Mouse (Mus musculus) kidney, adult 11 months (tissue): ENCODE results near the gene Arnt2.
A peak's percentile ranks its signal among the peaks of the same experiment; 100 is the strongest.

Experiments
- DNase-seq: peaks from one replicate; pipeline ENCODE4 v3.0.0; 2022

Gene Arnt2

DNA sequence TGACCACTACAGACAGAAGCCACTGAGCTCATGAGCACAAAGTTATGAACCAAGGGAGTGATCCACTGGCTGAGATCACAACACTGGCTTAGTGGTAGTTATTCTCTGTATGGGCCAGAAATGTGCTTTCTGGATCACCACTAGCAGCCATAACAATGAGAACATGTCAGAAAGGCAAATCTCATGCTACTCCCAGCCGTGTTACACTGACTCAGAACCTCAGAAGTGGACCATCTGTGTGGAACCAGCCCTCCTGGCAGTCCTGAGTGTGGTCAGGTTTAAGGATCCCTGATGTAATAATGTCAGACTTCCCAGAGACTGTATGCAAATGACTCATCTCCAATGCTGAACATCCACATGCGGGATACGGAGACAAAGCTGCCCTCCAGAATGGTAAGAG lies 13.4 kb downstream of the Arnt2 start:
- no peak for DNase-seq

DNA sequence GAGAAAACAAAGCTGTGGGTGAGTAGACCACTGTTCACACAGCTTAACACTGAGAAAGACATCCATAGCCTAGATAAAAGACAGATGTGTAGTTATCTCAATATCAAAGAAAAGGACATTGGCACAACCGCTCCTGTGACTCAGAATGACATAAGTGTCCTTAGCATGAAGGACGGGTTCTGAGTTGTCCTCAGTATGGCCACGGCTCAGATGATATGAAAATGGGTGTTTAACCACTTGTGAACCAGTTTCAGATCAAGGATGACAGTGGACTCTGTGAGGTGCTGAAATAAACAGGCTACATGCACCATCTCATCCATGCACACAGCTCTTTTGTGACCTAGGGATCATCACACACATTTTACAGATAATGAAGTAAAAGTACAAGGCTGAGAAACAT lies 22.1 kb downstream of the Arnt2 start:
- no peak for DNase-seq

DNA sequence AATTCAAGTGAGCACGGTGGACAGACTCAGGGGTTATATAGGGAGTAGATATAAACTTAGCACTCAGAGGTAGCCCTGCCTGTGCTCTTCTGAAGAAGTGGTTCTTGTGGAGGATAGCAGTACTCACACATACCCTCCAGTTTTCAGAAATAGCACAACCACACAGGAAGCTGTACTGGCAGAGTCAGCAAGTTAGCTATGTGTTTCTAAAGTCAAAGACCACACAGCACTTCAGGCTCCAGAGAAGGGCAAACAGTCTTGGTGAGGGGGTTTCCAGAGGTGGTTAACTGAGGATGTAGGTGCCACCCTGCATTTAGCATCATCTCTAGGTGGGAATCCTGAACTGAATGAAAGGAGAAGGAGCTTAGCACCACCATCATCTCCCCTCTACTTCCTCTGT lies 23.5 kb downstream of the Arnt2 start:
- no peak for DNase-seq

DNA sequence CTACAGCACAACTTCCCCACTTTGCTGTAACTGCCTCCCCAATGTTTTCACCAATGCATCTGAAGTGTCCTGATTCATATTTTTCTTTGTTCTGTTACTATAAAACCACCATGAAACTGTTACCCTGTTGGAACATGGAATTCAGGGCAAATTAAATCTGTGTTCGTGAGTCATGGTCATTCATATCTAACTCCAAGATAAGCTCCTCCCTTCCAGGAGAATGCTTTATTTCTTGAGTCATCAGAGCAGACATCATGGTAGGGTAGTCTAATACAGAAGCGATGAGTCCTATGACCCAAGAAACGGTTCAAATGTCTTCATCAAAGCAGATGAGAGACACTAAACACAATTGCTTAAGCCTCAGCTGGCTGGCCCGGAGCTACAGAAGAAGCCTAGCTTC lies 25.2 kb downstream of the Arnt2 start:
- no peak for DNase-seq

DNA sequence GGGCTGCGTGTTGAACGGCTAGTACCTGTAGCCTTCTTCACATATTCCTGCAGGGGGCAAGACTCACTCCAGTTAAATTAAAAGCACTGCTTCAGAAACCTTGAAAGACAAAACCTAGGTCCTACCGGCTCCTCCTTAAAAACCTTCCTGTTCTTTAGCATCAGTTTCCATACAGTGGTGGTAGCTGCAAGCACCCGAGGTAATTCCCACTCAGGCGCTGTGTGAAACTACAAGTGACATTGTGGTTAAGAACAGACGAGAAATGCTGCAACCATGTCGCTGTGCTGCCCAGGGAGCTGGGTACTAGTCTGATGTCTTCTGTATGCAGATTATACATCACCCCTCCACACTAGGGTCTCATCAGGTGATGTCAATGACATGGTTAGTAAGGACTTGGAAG lies 25.9 kb downstream of the Arnt2 start:
- no peak for DNase-seq

DNA sequence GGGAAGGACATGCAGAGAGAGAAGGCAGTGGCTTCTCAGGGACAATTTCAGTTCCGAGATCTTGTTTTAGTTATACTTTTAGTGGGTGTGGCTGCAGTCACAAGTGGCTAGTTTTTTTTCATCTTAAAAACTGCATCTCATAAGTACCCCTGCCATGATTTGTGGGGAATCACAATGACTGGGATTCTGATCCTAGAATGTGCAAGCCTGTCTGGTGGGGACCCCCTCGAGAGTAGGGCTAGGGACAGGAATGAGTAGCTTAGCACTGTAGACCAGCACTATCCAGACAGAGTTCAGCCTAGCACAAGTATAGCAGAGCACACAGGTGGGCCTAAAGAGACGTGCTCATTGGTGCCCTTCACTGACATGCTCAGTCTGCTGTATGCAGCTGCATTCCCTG lies 27.6 kb downstream of the Arnt2 start:
- no peak for DNase-seq

DNA sequence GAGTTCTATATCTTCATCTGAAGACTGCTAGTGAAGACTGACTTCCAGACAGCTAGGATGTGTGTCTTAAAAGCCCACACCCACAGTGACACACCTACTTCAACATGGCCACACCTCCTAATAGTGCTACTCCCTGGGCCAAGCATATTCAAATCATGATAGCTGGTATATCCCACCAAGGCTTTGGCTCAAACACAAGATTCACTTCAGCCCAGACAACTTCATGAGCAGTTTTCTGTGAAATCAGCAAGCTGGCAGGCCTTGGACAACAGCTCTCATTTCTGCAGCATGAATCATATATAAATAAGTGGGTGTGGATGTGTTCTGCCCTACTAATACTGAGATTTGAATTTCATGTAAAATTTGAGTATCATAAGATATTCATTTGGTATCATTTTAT lies 29.2 kb downstream of the Arnt2 start:
- no peak for DNase-seq

DNA sequence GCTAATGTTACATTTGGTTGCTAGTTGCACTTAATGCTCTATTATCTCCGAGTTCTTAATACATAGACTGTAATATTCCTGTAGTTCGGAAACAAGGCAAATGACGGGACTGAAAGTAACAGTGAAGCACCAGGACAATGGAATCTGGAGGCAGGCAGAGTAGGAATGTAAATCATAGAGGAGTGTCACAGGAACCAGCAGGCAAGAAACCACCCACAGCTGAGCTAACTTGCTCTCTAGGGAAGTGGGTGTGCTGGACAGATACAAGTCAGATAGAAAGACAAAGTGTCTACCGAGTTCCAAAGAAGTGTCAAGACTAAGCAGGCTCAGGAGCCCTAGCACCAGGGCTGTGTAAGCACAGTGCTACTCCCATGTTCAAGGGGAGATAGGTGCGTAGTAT lies 32.6 kb downstream of the Arnt2 start:
- no peak for DNase-seq

DNA sequence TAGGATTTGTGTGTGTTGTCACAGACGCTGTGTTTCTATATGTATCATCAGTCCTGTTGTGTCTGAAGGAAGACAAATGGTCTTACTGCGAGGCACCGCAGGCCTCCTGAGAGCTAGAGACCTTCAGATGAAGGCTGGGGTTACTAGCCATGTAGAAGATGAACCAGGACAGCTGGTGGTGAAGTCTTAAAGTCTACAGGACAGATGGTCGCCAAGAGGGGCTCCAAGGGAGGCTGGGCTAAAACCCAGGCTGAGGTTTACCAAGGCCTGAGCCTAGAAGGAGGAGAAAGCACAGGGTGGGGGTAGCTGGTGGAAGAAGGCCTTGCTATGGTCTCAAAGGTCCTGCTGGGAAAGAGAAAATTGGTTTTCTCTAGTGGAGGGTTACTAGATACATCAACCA lies 36.3 kb downstream of the Arnt2 start:
- no peak for DNase-seq

DNA sequence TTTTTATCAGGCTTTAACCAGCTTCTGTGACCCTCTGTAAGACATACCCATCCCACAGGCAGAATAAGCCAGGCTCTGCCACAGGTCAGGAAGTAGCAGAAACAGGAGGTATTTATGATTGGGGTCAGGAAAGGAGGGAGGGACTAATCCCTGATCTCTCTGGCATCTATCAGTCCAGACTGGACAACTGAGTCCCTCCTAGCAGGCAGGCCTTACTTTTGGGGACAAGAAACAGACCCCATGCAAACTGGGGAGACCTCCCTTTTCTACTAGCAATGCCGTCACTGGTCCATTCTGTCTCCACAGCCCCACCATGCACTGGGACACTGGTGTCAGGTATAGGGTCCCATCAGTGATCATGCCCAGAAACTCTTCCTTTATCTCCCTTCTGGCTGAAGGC lies 37.1 kb downstream of the Arnt2 start:
- DNase-seq = no peak

DNA sequence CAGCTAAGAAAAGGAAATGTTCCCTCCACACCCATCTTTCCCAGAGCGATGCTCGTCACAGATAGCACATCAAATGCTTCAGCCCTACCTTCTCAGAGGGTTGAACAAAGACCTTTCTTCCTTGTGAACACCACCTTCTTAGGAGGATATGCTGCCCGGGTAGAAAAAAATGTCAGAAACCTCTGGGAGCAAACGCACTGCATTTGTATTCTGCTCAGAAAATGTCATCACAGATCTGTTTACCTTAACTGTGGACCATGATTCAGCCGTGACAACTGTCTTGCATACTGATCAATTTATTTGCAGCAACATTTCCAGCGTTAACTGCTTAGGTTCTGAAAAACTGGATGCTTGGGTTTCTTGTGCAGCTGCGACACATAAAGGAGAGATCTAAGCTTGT lies 37.7 kb downstream of the Arnt2 start:
- DNase-seq = no peak

DNA sequence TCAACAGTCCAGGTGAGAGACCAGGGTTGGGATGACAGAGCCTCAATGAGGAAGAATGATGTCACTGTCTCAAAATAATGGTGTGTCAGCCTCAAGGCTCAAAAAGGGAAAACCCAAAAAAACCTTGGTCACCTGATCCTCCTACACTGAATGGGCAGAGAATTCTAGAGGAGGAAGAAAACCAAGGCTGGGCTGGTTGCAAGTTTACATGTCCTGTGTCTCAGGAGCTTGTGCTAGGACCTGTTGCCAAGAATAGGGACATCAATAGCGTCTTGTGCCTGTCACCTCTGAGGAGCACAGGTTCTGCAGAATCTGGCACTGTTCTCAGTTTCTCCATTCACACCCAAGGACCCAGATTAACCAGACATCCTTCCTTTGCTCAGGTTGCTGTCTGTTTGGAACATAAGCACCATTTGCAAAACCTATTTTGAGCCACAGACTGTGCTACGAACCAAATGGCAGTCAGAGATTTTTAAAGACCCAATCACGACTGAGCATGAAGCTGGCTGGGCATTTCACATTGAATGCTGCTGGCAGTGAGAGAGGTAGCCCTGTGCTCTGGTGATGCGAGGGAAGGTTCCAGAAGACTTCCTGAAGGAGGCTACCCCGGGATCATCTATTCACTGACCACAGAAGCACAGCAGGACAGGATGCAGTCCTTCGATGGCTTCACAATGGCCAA lies 38.9 kb downstream of the Arnt2 start:
- no peak for DNase-seq

DNA sequence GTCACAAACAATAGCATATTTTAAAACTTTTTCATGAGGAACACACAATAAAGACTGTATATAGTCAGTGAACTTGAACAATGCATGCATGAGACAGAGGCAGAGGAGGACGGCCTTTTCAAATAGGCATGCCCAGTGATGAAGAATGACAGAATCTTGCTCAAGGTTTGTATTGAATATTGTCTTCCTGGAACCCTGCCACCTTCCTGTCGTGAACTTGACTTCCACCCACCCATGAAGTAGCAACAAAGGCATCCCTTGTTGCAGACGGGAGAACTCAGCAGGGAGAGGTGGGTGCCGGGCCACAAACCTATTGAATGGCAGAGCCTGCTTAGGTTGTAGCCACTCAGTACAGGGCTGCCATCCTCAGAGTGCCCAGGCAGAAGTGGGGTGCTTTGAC lies 43.7 kb downstream of the Arnt2 start:
- DNase-seq = no peak

DNA sequence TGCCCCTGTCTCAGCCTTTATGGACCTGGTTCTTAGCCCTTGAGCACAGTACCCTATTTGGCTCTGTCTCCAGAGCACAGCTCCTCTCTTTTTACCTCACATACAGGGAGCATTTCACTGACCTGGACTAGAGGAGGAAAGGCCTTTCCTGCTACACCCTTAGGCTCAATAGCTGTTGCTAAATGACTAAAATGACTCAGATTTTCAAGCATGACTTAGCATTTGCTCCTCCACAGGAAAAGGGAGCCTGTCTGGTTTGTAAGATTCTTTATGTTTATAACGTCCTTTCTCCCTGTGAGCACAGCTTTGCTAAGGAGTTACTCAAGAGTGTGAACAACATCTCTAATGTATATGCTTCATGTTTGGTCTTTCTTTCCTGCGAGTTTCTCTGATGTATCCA lies 47.3 kb downstream of the Arnt2 start:
- DNase-seq = peak; percentile 14

DNA sequence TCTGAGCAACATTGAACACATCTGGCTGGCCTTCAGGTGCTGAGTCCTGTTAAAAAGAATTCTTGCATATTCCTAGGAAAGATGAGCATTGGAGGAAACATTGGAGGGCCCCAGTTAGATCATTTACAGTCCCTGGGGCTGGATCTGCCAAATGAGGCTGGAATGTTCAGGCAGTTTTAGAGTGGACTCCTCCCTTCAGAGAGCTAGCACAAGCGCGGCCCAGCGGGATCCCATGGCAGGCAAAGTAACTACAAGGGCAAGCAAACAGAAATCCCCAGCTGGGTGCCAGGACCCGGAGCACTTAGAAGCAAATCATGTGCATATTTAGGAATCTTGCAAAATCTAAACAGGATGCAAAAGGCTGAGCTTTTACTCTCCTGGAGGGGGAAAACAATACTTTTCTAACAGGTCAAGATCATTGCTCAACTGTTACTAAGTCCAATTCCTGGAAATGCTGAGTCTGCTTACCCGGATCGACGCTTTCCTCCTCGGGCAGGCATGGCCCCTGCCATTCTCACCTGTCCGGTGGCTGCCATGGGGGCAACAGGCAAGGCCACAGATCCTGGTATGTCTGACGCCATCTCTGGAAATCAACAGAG lies 48.8 kb downstream of the Arnt2 start:
- DNase-seq = peak; percentile 85

DNA sequence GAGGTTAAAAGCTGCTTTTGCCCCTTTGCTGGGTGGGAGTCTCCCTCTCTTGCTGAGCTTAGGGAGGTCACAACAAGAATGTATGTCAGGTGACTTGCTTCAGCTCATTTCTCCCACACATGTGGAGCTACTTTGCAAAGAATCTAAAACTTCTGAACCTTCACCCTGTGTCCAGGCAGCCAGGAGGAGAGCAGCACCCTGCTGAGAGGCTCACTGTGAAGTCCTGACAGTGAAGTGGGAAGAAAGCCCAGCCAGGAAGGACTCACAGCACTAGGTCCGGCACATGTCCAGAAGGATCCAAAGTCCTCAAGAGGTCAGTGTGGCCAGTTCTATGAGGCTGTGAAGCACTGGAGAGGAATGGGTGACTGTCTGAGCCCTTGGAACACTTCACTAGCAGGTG lies 51.5 kb downstream of the Arnt2 start:
- peak; percentile 93 for DNase-seq

DNA sequence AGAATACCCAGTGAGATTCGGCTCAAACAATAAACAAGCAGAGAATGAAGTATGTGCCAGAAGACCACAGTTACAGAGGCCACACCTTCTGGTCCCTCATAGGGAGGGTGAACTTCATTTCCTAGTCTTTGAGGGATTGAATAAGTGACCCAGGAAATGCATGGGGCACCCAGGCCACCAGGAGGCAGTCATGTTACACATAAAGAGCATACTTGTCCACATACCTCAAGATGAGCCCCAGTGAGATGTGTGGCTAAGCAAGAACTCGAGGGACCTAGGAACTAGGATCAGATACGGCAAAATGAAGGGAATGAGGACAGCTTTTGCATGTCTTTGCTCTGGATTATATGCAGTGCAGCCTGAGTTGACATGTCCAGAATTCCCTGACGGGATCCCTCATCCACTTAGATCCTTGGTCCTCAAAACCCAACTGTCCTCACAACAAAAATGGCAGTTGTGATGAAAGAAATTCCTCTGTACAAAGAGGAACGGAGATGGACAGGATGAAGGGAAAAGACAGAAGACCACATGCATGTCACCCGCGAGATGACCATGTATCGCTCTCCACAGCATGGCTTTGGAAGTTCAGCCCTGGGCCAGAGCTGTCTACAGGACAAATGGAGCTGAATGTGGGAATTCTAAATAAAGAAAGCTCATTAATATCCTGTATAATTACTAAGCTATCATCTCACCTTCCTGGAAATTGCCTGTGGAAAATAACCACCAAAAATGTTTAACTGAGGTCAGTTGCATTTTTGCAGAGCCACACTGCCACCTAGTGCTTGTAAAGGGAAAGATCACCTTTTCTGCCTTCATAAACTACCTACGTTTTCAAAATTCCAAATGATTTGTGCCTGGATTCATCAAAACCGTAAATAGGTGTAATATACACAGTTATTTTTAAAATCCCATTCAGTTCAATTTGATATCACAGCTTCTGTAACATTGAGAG lies 54.1 kb downstream of the Arnt2 start:
- DNase-seq = peak; percentile 83

DNA sequence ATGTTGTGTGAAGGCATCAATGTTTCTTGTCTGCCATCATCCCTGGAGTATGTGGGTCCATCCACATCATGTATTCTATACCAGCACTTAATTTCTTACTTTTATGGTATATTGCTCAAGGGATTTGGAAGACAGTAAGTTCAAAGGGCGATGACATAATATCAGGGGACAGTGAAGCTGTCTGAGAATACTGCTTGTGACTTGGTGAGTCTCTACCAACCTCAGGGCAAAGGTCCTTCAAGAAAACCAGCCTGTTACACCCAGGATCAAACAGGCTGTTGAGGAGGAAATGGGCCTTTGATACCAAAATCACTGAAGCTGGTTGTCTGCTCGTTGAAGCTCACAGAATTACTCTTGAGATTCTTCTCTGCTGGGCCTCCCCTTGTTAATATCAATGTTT lies 55.1 kb downstream of the Arnt2 start:
- DNase-seq = no peak

DNA sequence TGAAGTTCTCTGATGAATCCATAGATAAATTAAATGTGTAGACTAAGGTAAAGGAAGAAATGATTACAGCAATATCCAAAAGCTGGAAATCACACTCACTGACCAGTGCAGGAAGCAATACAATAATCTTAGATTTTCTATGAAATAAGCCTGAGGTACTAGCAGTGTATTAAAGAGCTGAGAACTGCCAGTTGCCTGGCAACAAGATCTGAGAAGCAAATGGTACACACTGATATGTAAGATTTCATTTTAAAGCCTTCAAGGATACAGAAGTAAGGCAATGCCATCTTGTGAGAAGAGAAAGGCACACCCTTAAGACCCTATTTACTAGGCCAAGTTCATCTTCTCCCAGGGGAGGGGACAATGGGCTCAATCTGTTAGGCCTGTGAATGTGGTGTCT lies 59.4 kb downstream of the Arnt2 start:
- DNase-seq = no peak

DNA sequence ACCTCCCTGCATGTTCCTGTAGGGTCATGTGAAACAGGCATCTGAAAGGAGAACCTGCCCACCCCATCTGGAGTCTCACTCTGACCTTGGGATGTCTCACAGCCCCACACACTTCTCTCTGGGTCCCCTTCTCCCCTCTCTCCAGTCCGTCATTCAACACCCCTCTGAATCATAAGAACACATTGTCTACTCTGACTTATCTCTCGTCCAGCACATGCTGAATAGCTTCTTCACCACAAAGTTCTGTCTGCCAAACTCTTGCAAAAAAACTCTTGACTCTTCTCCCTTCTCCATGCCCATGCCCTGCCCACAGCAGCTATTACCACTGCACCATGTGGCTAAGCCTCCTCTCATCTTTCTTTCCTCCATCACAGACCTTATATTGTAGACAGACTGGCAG lies 60.0 kb downstream of the Arnt2 start:
- no peak for DNase-seq

DNA sequence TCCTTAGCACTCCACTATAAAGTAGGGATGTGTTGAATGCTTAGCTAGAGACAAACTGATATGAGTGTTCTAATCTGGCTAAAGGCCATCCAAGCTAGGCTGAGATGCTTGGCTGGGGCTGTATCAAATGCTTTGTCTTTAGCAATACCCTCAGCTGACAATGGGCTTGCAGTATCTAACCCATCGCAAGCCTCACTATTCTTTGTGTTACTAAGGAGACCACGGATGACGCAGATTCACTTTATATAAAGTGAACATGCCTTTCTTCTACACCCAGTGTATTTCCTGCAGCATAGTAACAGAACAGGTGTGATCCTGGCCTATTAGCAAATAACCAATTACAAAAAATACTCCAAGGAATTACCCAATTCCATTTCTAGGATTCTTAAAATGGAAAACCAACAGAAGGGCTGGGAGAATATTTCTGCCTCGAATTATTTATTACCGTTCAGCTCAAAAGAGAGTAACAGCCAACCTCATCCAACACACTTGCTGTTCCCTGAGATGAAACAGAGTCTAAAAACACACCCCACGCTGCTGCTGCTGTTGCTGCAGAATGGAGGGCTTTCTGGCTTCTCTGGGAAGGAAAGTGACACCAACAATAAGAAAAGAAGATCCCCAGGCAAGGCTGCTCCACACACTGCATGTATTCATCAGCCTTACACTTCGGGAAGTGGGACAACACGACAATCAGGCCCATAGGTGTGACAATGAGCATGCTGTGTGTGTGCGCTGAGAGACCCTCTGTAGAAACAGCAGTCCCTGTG lies 61.6 kb downstream of the Arnt2 start:
- no peak for DNase-seq

DNA sequence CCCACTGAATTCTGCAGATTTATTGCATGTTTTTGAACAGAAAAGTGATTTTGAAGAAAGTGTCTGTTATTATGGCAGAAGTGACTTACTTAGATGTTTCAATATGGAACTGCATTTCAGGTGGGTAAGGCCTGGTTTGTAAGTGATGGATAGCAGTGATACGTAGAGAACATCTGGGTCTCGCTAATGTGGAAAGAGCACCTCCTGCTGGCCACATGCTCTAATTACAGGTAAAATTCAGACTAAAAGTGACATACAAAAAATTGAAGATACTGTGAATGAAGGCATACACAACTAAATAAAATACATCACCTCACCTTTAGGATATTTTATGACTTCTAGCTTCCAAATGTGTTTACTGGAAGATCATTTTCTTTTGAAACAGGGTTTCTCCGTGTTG lies 66.8 kb downstream of the Arnt2 start:
- no peak for DNase-seq

DNA sequence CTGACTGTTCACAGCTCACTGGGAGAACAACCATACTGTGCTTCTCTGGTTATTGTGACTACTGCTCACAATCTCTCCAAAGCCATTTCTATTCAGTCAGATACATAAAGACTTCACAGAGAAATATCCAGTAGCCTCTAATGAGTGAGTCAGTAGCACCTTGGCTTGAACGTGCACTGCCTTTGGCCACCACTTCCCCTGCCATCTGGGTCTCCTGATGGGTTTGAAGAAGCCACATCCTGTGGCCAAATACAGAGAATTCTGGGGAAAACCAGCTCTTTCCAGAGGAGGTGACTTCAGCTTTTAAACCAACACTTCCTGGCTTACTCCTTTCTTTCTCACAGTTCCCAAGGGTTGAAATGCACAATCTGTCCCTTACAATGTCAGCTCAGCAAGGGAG lies 69.0 kb downstream of the Arnt2 start:
- DNase-seq = no peak
